Mouse (Mus musculus): Measurements from ENCODE around the gene Glipr1l2.
"Not testable (repeated sequence)": the region's sequence is repeated elsewhere in the genome, so short reads cannot be mapped to it uniquely, and the experiment has no call there.

GRCm38 (mm10) chr10:112125090-112125489, 41.9 kb downstream of the Glipr1l2 start:
- not testable (repeated sequence) for TF ChIP-seq CTCF, POLR2A (IDR thresholded peaks at IDR 0.05; ENCODE audit: insufficient read depth, low read depth, low read length)

Data from olfactory bulb, adult 2 months (tissue).